10 mouse cellular contexts compared by ENCODE assay signal in genomic region chr7:100514573-100514972, GRCm38 (mm10). TPM values are rescaled to one million over a fixed set of nuclear protein-coding genes. Genes with fewer than 3 reads are reported as not detected.
DNase-seq lines count a peak whose midpoint lies in the region; ATAC-seq and TF ChIP-seq lines count a peak whose summit lies in the region.
"Had no signal": no experiment of that assay in that cellular context is flagged by ENCODE, and none has a peak within 500 bp of the region (broad histone marks: within the 10 kb centered on the region; RNA-seq: fewer than 3 reads in every experiment).

Gene Dnajb13, minus strand, starts transcription at chr7:100514960.

- DNase-seq in kidney, postnatal 0 days (ENCODE audit: low spot score) = no peak
- no peak for DNase-seq in kidney, adult 8-10 months
- peak; percentile 60 for DNase-seq in embryo, embryonic 10.5 days (ENCODE audit: low spot score)
- DNase-seq in left cerebral cortex, adult 8-10 months (ENCODE audit: low spot score in 2 of 2) = no peak
- DNase-seq in thymus, postnatal 10 days (ENCODE audit: low spot score in 2 of 2) = no peak
- DNase-seq: gastrocnemius, postnatal 10 days had no signal

- H3K4me1 ChIP-seq in kidney, postnatal 0 days (replicated peaks; ENCODE audit: insufficient read depth, low read length) = no peaks in the 10 kb centered on the region
- H3K4me1 ChIP-seq in hindbrain, embryonic 15.5 days (replicated peaks) = peaks cover 4% of the 10 kb centered on the region; the same call in 1 of the 2 replicates
- H3K4me1 ChIP-seq in neural tube, embryonic 15.5 days = peaks cover 4% of the 10 kb centered on the region; the same call in 1 of the 2 replicates

- H3K9ac ChIP-seq in kidney, postnatal 0 days (ENCODE audit: low read depth, low read length) = no peak within 1 kb of the TSS
- no peak within 1 kb of the TSS for H3K9ac ChIP-seq in hindbrain, embryonic 15.5 days
- H3K9ac ChIP-seq in neural tube, embryonic 15.5 days (replicated peaks) = no peak within 1 kb of the TSS
- H3K9ac ChIP-seq: liver, embryonic 14.5 days had no signal

- H3K9me3 ChIP-seq in kidney, postnatal 0 days (replicated peaks; ENCODE audit: low read length) = no peaks in the 10 kb centered on the region
- H3K9me3 ChIP-seq in hindbrain, embryonic 15.5 days = no peaks in the 10 kb centered on the region
- H3K9me3 ChIP-seq in neural tube, embryonic 15.5 days (replicated peaks) = no peaks in the 10 kb centered on the region

- H3K36me3 ChIP-seq in kidney, postnatal 0 days (ENCODE audit: insufficient read depth, low read length) = no peaks in the 10 kb centered on the region
- H3K36me3 ChIP-seq in hindbrain, embryonic 15.5 days = no peaks in the 10 kb centered on the region
- H3K36me3 ChIP-seq in neural tube, embryonic 15.5 days = no peaks in the 10 kb centered on the region

- no peak for TF ChIP-seq CTCF in kidney, postnatal 0 days (IDR thresholded peaks at IDR 0.05; ENCODE audit: low read depth)

- no peak within 1 kb of the TSS for H3K4me3 ChIP-seq in kidney, postnatal 0 days (replicated peaks; ENCODE audit: low read depth, low read length)
- peak within 1 kb of the TSS; percentile 12; the same call in 1 of the 2 replicates for H3K4me3 ChIP-seq in hindbrain, embryonic 15.5 days
- no peak within 1 kb of the TSS for H3K4me3 ChIP-seq in neural tube, embryonic 15.5 days (replicated peaks)

- no peak within 1 kb of the TSS for H3K27ac ChIP-seq in kidney, postnatal 0 days
- H3K27ac ChIP-seq in hindbrain, embryonic 15.5 days (replicated peaks) = no peak within 1 kb of the TSS
- H3K27ac ChIP-seq in neural tube, embryonic 15.5 days (replicated peaks) = no peak within 1 kb of the TSS
- H3K27ac ChIP-seq: liver, embryonic 14.5 days had no signal

- H3K4me2 ChIP-seq in kidney, postnatal 0 days (ENCODE audit: low read length) = 0 out of 2 replicates have a peak within 1 kb of the TSS, but pooled peaks have one; percentile 8
- peak within 1 kb of the TSS; percentile 41 for H3K4me2 ChIP-seq in hindbrain, embryonic 15.5 days
- peak within 1 kb of the TSS; percentile 35 for H3K4me2 ChIP-seq in neural tube, embryonic 15.5 days

- ATAC-seq in kidney, postnatal 0 days (replicated peaks; ENCODE audit: low FRiP score, low read depth) = no peak
- peak; percentile 77; the same call in 1 of the 2 replicates for ATAC-seq in hindbrain, embryonic 15.5 days (ENCODE audit: low FRiP score, low read depth)
- peak; percentile 76; the same call in 1 of the 2 replicates for ATAC-seq in neural tube, embryonic 15.5 days (ENCODE audit: low FRiP score)
- ATAC-seq: Patski had no signal

- no peaks in the 10 kb centered on the region for H3K27me3 ChIP-seq in kidney, postnatal 0 days (ENCODE audit: insufficient read depth, low read length)
- no peaks in the 10 kb centered on the region for H3K27me3 ChIP-seq in hindbrain, embryonic 15.5 days
- no peaks in the 10 kb centered on the region for H3K27me3 ChIP-seq in neural tube, embryonic 15.5 days (replicated peaks)

- WGBS in kidney, postnatal 0 days = 52% methylated on average over 11 of the region's 11 CpGs
- WGBS in hindbrain, embryonic 15.5 days = 45% methylated on average over 11 of the region's 11 CpGs
- WGBS in neural tube, embryonic 15.5 days = 39% methylated on average over 11 of the region's 11 CpGs

RNA-seq across cellular contexts. Expression of gene Dnajb13, which starts in this region (rescaled TPM):
- polyA plus RNA-seq in kidney, postnatal 0 days (2015; fragmentation: Nextera tagmentation; extraction: Ambion mirVana) = 0.15 and 0.18 TPM in 2 replicates
- 4.1 and 7.1 TPM in 2 replicates for polyA plus RNA-seq in hindbrain, embryonic 15.5 days (2015; fragmentation: Nextera tagmentation; extraction: Ambion mirVana)
- 3.5 and 3.7 TPM in 2 replicates for polyA plus RNA-seq in neural tube, embryonic 15.5 days (2015; fragmentation: Nextera tagmentation; extraction: Ambion mirVana)
- total RNA-seq in left cerebral cortex, adult 8-10 months (2022) = 1 to 10 TPM in 1 of 4 experiments, under 1 TPM in 3; 0.48 to 1.1 (median 0.79) TPM
- total RNA-seq: gastrocnemius, postnatal 10 days had no signal
